Mouse (Mus musculus) heart, postnatal 14 days (tissue): ENCODE results near the gene Cyp2d34. TPM values are rescaled to one million over a fixed set of nuclear protein-coding genes. Genes with fewer than 3 reads are reported as not detected.

Experiments used
- DNase-seq, 2 experiments: peaks; one replicate each; pipeline ENCODE4 v3.0.0; 2021 to 2022
- intact Hi-C: fragments of 180-260 bp; cut with DNase I; formaldehyde crosslinking; loops from one replicate; pipeline ENCODE4 v1.15.1; 2025
- long read RNA-seq, 2 experiments: library from polyadenylated mRNA; stranded (forward); transcript quantifications; one replicate each; pipeline ENCODE4 v2.0.0; 2021
- microRNA-seq, 2 experiments: library from miRNA; unstranded; fragments of <30 nt; microRNA quantifications; one replicate each; pipeline ENCODE4 v1.2.0; 2021 to 2022
- total RNA-seq, 2 experiments: library from RNA; stranded (reverse); gene quantifications; 2 replicates each; pipeline ENCODE4 v1.2.3; 2021

Gene Cyp2d34
- not detected for total RNA-seq
- long read RNA-seq, experiment 1, result 0 reads
- long read RNA-seq, experiment 2, result 0 reads

GRCm38 (mm10) chr15:82620531-82621202, at the start of gene Cyp2d34:
Cyp2d34 (minus strand) TSS chr15:82620946.
- no peak for DNase-seq
- intact Hi-C loops, result no loop called here

GRCm38 (mm10) chr15:82656346-82656745, 35.6 kb upstream of the Cyp2d34 start:
- intact Hi-C loops, result no loop called here
- no peak for DNase-seq

- DNase-seq, result no peak
- intact Hi-C loops, result no loop called here
Measured at GRCm38 (mm10) chr15:82644371-82644770, 23.6 kb upstream of the Cyp2d34 start.

GRCm38 (mm10) chr15:82643771-82644170, 23.0 kb upstream of the Cyp2d34 start:
- no peak for DNase-seq
- intact Hi-C loops, result no loop called here

- intact Hi-C loops, result no loop called here
Measured at GRCm38 (mm10) chr15:82642771-82643170, 22.0 kb upstream of the Cyp2d34 start.

GRCm38 (mm10) chr15:82641921-82642320, 21.2 kb upstream of the Cyp2d34 start:
- no peak for DNase-seq
- intact Hi-C loops, result no loop called here

More at GRCm38 (mm10) chr15:82642771-82643170, 22.0 kb upstream of the Cyp2d34 start:
- DNase-seq, result no peak

- intact Hi-C loops, result no loop called here
- DNase-seq, result no peak
Measured at GRCm38 (mm10) chr15:82641390-82641789, 20.6 kb upstream of the Cyp2d34 start.

- intact Hi-C loops, result no loop called here
Measured at GRCm38 (mm10) chr15:82640201-82640600, 19.5 kb upstream of the Cyp2d34 start.

GRCm38 (mm10) chr15:82637130-82638075, 16.7 kb upstream of the Cyp2d34 start:
- intact Hi-C loops, result no loop called here
- no peak for DNase-seq

More at GRCm38 (mm10) chr15:82640201-82640600, 19.5 kb upstream of the Cyp2d34 start:
- no peak for DNase-seq

GRCm38 (mm10) chr15:82634976-82635375, 14.2 kb upstream of the Cyp2d34 start:
- no peak for DNase-seq
- intact Hi-C loops, result no loop called here

GRCm38 (mm10) chr15:82621993-82622392, 1.2 kb upstream of the Cyp2d34 start:
- intact Hi-C loops, result no loop called here
- DNase-seq, result no peak

- no peak for DNase-seq
- intact Hi-C loops, result no loop called here
Measured at GRCm38 (mm10) chr15:82618362-82619020, 2.3 kb downstream of the Cyp2d34 start.

- DNase-seq, result no peak
Measured at GRCm38 (mm10) chr15:82582621-82583020, 38.1 kb downstream of the Cyp2d34 start.

GRCm38 (mm10) chr15:82579071-82579470, 41.7 kb downstream of the Cyp2d34 start:
- no peak for DNase-seq
- intact Hi-C loops, result no loop called here

More at GRCm38 (mm10) chr15:82582621-82583020, 38.1 kb downstream of the Cyp2d34 start:
- intact Hi-C loops, result no loop called here

GRCm38 (mm10) chr15:82572856-82573255, 47.9 kb downstream of the Cyp2d34 start:
- intact Hi-C loops, result no loop called here

More at GRCm38 (mm10) chr15:82572856-82573255, 47.9 kb downstream of the Cyp2d34 start:
- no peak for DNase-seq

Small RNA genes within 50 kb of the gene (microRNA-seq; reads per million reads assigned to microRNA genes)
- gene Gm27463 (0 reads per million in 2 experiments), gene Gm27742 (0 reads per million in 2 experiments)

Other genes with a start within 250 kb of the Cyp2d34 start
- 10 to 100 TPM; 21.9 to 25.7 TPM for gene Cyp2d22, start 240.7 kb downstream of the Cyp2d34 start, total RNA-seq
- gene Cyp2d11, start 226.9 kb downstream of the Cyp2d34 start, total RNA-seq, result not detected
- gene Cyp2d10, start 213.8 kb downstream of the Cyp2d34 start, total RNA-seq, result under 1 TPM in 1 of 2 experiments, not detected in 1; 0.43 TPM
- not detected for gene Cyp2d9, start 187.5 kb downstream of the Cyp2d34 start, total RNA-seq
- not detected for gene Cyp2d12, start 65.9 kb downstream of the Cyp2d34 start, total RNA-seq
- gene Cyp2d40, start 143.2 kb upstream of the Cyp2d34 start, total RNA-seq, result not detected
- gene Cyp2d26, start 173.3 kb upstream of the Cyp2d34 start, total RNA-seq, result not detected